29 mouse cellular contexts compared by ENCODE assay signal in genomic region chr11:61356111-61356510, GRCm38 (mm10). TPM values are rescaled to one million over a fixed set of nuclear protein-coding genes. Genes with fewer than 3 reads are reported as not detected.
DNase-seq lines count a peak whose midpoint lies in the region; ATAC-seq and TF ChIP-seq lines count a peak whose summit lies in the region.
"Had no signal": no experiment of that assay in that cellular context is flagged by ENCODE, and none has a peak within 500 bp of the region (broad histone marks: within the 10 kb centered on the region; RNA-seq: fewer than 3 reads in every experiment).

No protein-coding gene starts in this region.

- no peaks in the 10 kb centered on the region for H3K36me3 ChIP-seq in kidney, embryonic 14.5 days (ENCODE audit: control insufficient read depth, insufficient read depth, low read length)
- peaks cover 12% of the 10 kb centered on the region for H3K36me3 ChIP-seq in liver, adult 2 months (ENCODE audit: control insufficient read depth, insufficient read depth, low read length)
- no peaks in the 10 kb centered on the region for H3K36me3 ChIP-seq in kidney, embryonic 16.5 days (ENCODE audit: insufficient read depth, low read length)
- H3K36me3 ChIP-seq: forebrain, embryonic 10.5 days had no signal

- no peak for TF ChIP-seq POLR2A in liver, adult 2 months (IDR thresholded peaks at IDR 0.05; ENCODE audit: extremely low read depth, insufficient read depth, low read length)

- H3K9me3 ChIP-seq in kidney, embryonic 14.5 days (ENCODE audit: control insufficient read depth, low read length), result no peaks in the 10 kb centered on the region
- no peaks in the 10 kb centered on the region for H3K9me3 ChIP-seq in kidney, embryonic 16.5 days (ENCODE audit: low read length)
- H3K9me3 ChIP-seq: forebrain, embryonic 10.5 days; forebrain, embryonic 13.5 days; heart, embryonic 10.5 days; heart, embryonic 13.5 days had no signal

- H3K79me2 ChIP-seq in liver, adult 2 months (ENCODE audit: control insufficient read depth, insufficient read depth, low read length), result no peaks in the 10 kb centered on the region

- H3K27me3 ChIP-seq in kidney, embryonic 14.5 days (ENCODE audit: control insufficient read depth, insufficient read depth, low read length), result no peaks in the 10 kb centered on the region
- no peaks in the 10 kb centered on the region for H3K27me3 ChIP-seq in liver, adult 2 months (ENCODE audit: control insufficient read depth, insufficient read depth, low read length)
- no peaks in the 10 kb centered on the region for H3K27me3 ChIP-seq in kidney, embryonic 16.5 days (ENCODE audit: insufficient read depth, low read length)
- H3K27me3 ChIP-seq: forebrain, embryonic 13.5 days; heart, embryonic 13.5 days had no signal

- no peak overlapping the region for H3K9ac ChIP-seq in kidney, embryonic 14.5 days (ENCODE audit: low read depth, low read length)
- 0 out of 2 replicates have a peak overlapping the region, but pooled peaks have one; percentile 18 for H3K9ac ChIP-seq in liver, adult 2 months (ENCODE audit: low read depth, low read length)
- H3K9ac ChIP-seq in kidney, embryonic 16.5 days (replicated peaks; ENCODE audit: low read length), result no peak overlapping the region
- H3K9ac ChIP-seq: forebrain, embryonic 13.5 days; heart, embryonic 13.5 days had no signal

- H3K27ac ChIP-seq in kidney, embryonic 14.5 days (ENCODE audit: low read depth, low read length), result no peak overlapping the region
- peak overlapping the region; percentile 65 for H3K27ac ChIP-seq in liver, adult 2 months (replicated peaks; ENCODE audit: insufficient read depth, low read depth, low read length)
- 0 out of 2 replicates have a peak overlapping the region, but pooled peaks have one; percentile 27 for H3K27ac ChIP-seq in kidney, embryonic 16.5 days (ENCODE audit: low read length)
- H3K27ac ChIP-seq: forebrain, embryonic 10.5 days; forebrain, embryonic 13.5 days; heart, adult 2 months; heart, embryonic 10.5 days; heart, embryonic 13.5 days had no signal

- H3K4me2 ChIP-seq in kidney, embryonic 14.5 days (replicated peaks; ENCODE audit: low read depth, low read length), result no peak overlapping the region
- no peak overlapping the region for H3K4me2 ChIP-seq in kidney, embryonic 16.5 days (replicated peaks; ENCODE audit: low read depth, low read length)
- H3K4me2 ChIP-seq: forebrain, embryonic 13.5 days; heart, embryonic 13.5 days had no signal

- ATAC-seq in kidney, embryonic 14.5 days (ENCODE audit: low FRiP score, low TSS enrichment), result no peak
- ATAC-seq in kidney, embryonic 16.5 days (ENCODE audit: low FRiP score, low TSS enrichment), result no peak
- ATAC-seq: activated CD4-positive, CD25-positive, alpha-beta regulatory T cell, adult 4 months; forebrain, embryonic 13.5 days; forebrain, embryonic 16.5 days had no signal

- no peak overlapping the region for H3K4me3 ChIP-seq in kidney, embryonic 14.5 days (ENCODE audit: low read length)
- no peak overlapping the region for H3K4me3 ChIP-seq in liver, adult 2 months (ENCODE audit: insufficient read depth, low read depth, low read length)
- no peak overlapping the region for H3K4me3 ChIP-seq in kidney, embryonic 16.5 days (ENCODE audit: low read length)
- H3K4me3 ChIP-seq: forebrain, embryonic 10.5 days; forebrain, embryonic 13.5 days; heart, adult 2 months; heart, embryonic 10.5 days; heart, embryonic 13.5 days had no signal

- peak; percentile 54 for DNase-seq in kidney, adult 11 months
- DNase-seq in kidney, adult 9 months, result peak; percentile 75
- no peak for DNase-seq in kidney, postnatal 14 days
- peak; percentile 93 for DNase-seq in liver, adult 2 months (ENCODE audit: extremely low read depth, low read depth, low spot score)
- DNase-seq in liver, result no peak
- no peak for DNase-seq in layer of hippocampus, adult 18-20 months (ENCODE audit: low spot score in 2 of 2)
- DNase-seq: adrenal gland, adult 8-10 months; adrenal gland, postnatal 25 days; cerebellum, adult 18-20 months; cerebellum, adult 9-10 months; cerebellum, postnatal 14 days; gastrocnemius, postnatal 10 days; gastrocnemius, postnatal 36 days; heart, adult 2 months; heart, postnatal 14 days; heart, postnatal 4 days had no signal

- peaks cover 7% of the 10 kb centered on the region; the same call in 1 of the 2 replicates for H3K4me1 ChIP-seq in kidney, embryonic 14.5 days (ENCODE audit: control insufficient read depth, insufficient read depth, low read length)
- peaks cover 15% of the 10 kb centered on the region for H3K4me1 ChIP-seq in liver, adult 2 months (ENCODE audit: control insufficient read depth, insufficient read depth, low read length)
- peaks cover 24% of the 10 kb centered on the region for H3K4me1 ChIP-seq in kidney, embryonic 16.5 days (ENCODE audit: insufficient read depth, low read length)
- H3K4me1 ChIP-seq: forebrain, embryonic 13.5 days had no signal

- WGBS in kidney, embryonic 14.5 days, result 79% methylated on average over 6 of the region's 6 CpGs
- 52% methylated on average over 6 of the region's 6 CpGs for WGBS in liver, adult 2 months
- 74% methylated on average over 6 of the region's 6 CpGs for WGBS in kidney, embryonic 16.5 days

- TF ChIP-seq CTCF in liver, adult 2 months (IDR thresholded peaks at IDR 0.05; ENCODE audit: low read depth, low read length), result no peak

RNA-seq across cellular contexts. Expression of gene Slc47a2, which starts 13.5 kb away (rescaled TPM):
- polyA plus RNA-seq in kidney, embryonic 14.5 days (2014; fragmentation: Nextera tagmentation; extraction: Ambion mirVana), result not detected in 2 replicates
- not detected in 2 replicates for total RNA-seq in liver, adult 2 months (2014; rRNA removed)
- not detected in 2 replicates for polyA plus RNA-seq in liver, adult 2 months (2012; rRNA removed)
- 0.10 TPM in 1 of 2 replicates, not detected in the other for polyA plus RNA-seq in kidney, embryonic 16.5 days (2015; fragmentation: Nextera tagmentation; extraction: Ambion mirVana)
- under 1 TPM; 0.12 to 0.18 TPM for total RNA-seq in layer of hippocampus, adult 18-20 months (2021)
- total RNA-seq: adrenal gland, adult 8-10 months; adrenal gland, postnatal 25 days; gastrocnemius, adult 18-20 months; gastrocnemius, postnatal 10 days; gastrocnemius, postnatal 36 days; granulocyte monocyte progenitor cell, adult 5-6 weeks; heart, adult 2 months; heart, postnatal 14 days had no signal
- polyA plus RNA-seq: activated CD4-positive, CD25-positive, alpha-beta regulatory T cell, adult 4 months; brain, embryonic 14.5 days; embryonic facial prominence, embryonic 11.5 days; forebrain, embryonic 10.5 days; forebrain, embryonic 13.5 days; forebrain, embryonic 16.5 days; heart, embryonic 10.5 days; heart, embryonic 13.5 days; hindbrain, embryonic 11.5 days had no signal

RNA-seq across cellular contexts. Expression of gene Slc47a1, which starts 22.0 kb away (rescaled TPM):
- 4.3 and 9.1 TPM in 2 replicates for polyA plus RNA-seq in kidney, embryonic 14.5 days (2014; fragmentation: Nextera tagmentation; extraction: Ambion mirVana)
- total RNA-seq in liver, adult 2 months (2014; rRNA removed), result 160 and 169 TPM in 2 replicates
- polyA plus RNA-seq in liver, adult 2 months (2012; rRNA removed), result 151 and 163 TPM in 2 replicates
- polyA plus RNA-seq in kidney, embryonic 16.5 days (2015; fragmentation: Nextera tagmentation; extraction: Ambion mirVana), result 39.5 and 48.8 TPM in 2 replicates
- 1 to 10 TPM; 1.2 TPM for total RNA-seq in layer of hippocampus, adult 18-20 months (2021)
- total RNA-seq: granulocyte monocyte progenitor cell, adult 5-6 weeks had no signal
- polyA plus RNA-seq: activated CD4-positive, CD25-positive, alpha-beta regulatory T cell, adult 4 months; forebrain, embryonic 13.5 days had no signal

Comparison
In these comparisons a context has a peak if more than half of its experiments do, and no peak if none do; other contexts are left out.
1. DNase-seq: peak in kidney, adult 11 months (single experiment), kidney, adult 9 months (single experiment) and liver, adult 2 months (single experiment); none in kidney, postnatal 14 days (single experiment), liver (single experiment) and layer of hippocampus, adult 18-20 months (0 of 2).